Mouse (Mus musculus) stomach, embryonic 15.5 days (tissue): Measurements from ENCODE around the gene Dclre1a. TPM values are rescaled to one million over a fixed set of nuclear protein-coding genes. Genes with fewer than 3 reads are reported as not detected.
"Not testable (repeated sequence)": the region's sequence is repeated elsewhere in the genome, so short reads cannot be mapped to it uniquely, and the experiment has no call there.

ENCODE experiments used
- ATAC-seq: fragments of 200-750 bp; cut with Nextera tagmentation; 2 replicates; pipeline ENCODE4 v1.8.0; 2017; ENCODE audit warnings: low read depth, moderate number of reproducible peaks, moderate TSS enrichment; ENCODE audit not compliant: insufficient read depth, low FRiP score
- H3K27ac ChIP-seq: fragments of 300-500 bp; sonication (generic); 2 replicates; pipeline ENCODE4 v1.5.1; 2015; ENCODE audit warnings: mild to moderate bottlenecking, inconsistent platforms
- H3K27me3 ChIP-seq: fragments of 300-500 bp; sonication (generic); replicated peaks from 2 replicates; pipeline ENCODE4 v1.6.1; 2015; ENCODE audit warnings: inconsistent platforms
- H3K36me3 ChIP-seq: fragments of 300-500 bp; sonication (generic); 2 replicates; pipeline ENCODE4 v1.6.1; 2015; ENCODE audit warnings: inconsistent platforms
- H3K4me1 ChIP-seq: fragments of 300-500 bp; sonication (generic); 2 replicates; pipeline ENCODE4 v1.6.1; 2015; ENCODE audit warnings: inconsistent platforms
- H3K4me2 ChIP-seq: fragments of 300-500 bp; sonication (generic); 2 replicates; pipeline ENCODE4 v1.6.1; 2015; ENCODE audit warnings: mild to moderate bottlenecking, inconsistent platforms
- H3K4me3 ChIP-seq: fragments of 300-500 bp; sonication (generic); replicated peaks from 2 replicates; pipeline ENCODE4 v1.5.1; 2015; ENCODE audit warnings: inconsistent platforms
- H3K9ac ChIP-seq: fragments of 300-500 bp; sonication (generic); 2 replicates; pipeline ENCODE4 v1.6.1; 2015; ENCODE audit warnings: inconsistent platforms
- H3K9me3 ChIP-seq: fragments of 300-500 bp; sonication (generic); 2 replicates; pipeline ENCODE4 v1.6.1; 2016; ENCODE audit warnings: inconsistent platforms
- WGBS: fragments of 180-500 bp; shearing (Covaris S2); methylation state at CpG from one replicate; pipeline ENCODE4 v1.1.7; 2015; 5-methylcytosine and 5-hydroxymethylcytosine counted together
- polyA plus RNA-seq: library from polyadenylated mRNA; unstranded; fragments of >200 nt; fragmentation: Nextera tagmentation; extraction: Ambion mirVana; gene quantifications from 2 replicates; pipeline ENCODE4 v1.2.1, GENCODE M21; 2015

Dclre1a gene
- polyA plus RNA-seq, 1 experiment from 2014 or later = 25.7 TPM

- peak within 1 kb of the TSS; percentile 96 for H3K9ac ChIP-seq
- ATAC-seq = peak; percentile 92
- WGBS = under 1% methylated on average over 67 of the region's 69 CpGs
- H3K4me3 ChIP-seq = peak within 1 kb of the TSS; percentile 94
- H3K36me3 ChIP-seq = peaks cover 17% of the 10 kb centered on the region
- peaks cover 12% of the 10 kb centered on the region for H3K4me1 ChIP-seq
- peak within 1 kb of the TSS; percentile 89 for H3K4me2 ChIP-seq
- H3K27me3 ChIP-seq = no peaks in the 10 kb centered on the region
- no peaks in the 10 kb centered on the region for H3K9me3 ChIP-seq
- peak within 1 kb of the TSS; percentile 98 for H3K27ac ChIP-seq
These were observed 409 bp upstream of the Dclre1a start, which contains the start of gene Nhlrc2 for GRCm38 (mm10) chr19:56548230-56549032. Gene Nhlrc2, plus strand, starts transcription at chr19:56548261.

DNA sequence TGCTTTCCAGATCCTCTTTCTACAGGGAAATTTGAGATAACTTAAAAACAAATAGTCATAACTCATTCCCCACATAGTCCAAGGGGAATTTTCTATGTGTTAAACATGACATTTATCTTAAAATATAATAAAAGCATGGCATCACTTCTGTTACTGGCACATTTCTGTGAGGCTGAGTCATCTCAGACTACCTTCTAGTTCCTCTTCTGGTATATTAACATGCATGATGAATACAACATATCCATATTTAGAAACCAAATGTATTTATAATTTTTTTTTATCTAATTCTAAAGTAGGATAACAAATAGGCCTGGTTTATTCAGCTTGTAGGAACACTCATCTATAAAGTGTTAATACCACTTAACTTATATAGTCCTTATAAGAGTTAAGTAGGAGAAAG lies 2.0 kb downstream of the Dclre1a start:
- H3K4me2 ChIP-seq = no peak overlapping the region
- H3K27me3 ChIP-seq = no peaks in the 10 kb centered on the region
- peaks cover 12% of the 10 kb centered on the region for H3K4me1 ChIP-seq
- peaks cover 5% of the 10 kb centered on the region for H3K36me3 ChIP-seq
- no peaks in the 10 kb centered on the region for H3K9me3 ChIP-seq
- no peak overlapping the region for H3K4me3 ChIP-seq
- H3K9ac ChIP-seq = no peak overlapping the region
- no peak for ATAC-seq
- no peak overlapping the region for H3K27ac ChIP-seq

GRCm38 (mm10) chr19:56544681-56545388 lies 3.2 kb downstream of the Dclre1a start:
- no peak for ATAC-seq
- H3K27me3 ChIP-seq = no peaks in the 10 kb centered on the region
- H3K36me3 ChIP-seq = peaks cover 5% of the 10 kb centered on the region
- H3K9me3 ChIP-seq = no peaks in the 10 kb centered on the region
- H3K9ac ChIP-seq = no peak overlapping the region
- peak overlapping the region; percentile 44 for H3K27ac ChIP-seq
- no peak overlapping the region for H3K4me2 ChIP-seq
- H3K4me3 ChIP-seq = no peak overlapping the region
- H3K4me1 ChIP-seq = peaks cover 8% of the 10 kb centered on the region
- WGBS = 74% methylated on average over 13 of the region's 13 CpGs

DNA sequence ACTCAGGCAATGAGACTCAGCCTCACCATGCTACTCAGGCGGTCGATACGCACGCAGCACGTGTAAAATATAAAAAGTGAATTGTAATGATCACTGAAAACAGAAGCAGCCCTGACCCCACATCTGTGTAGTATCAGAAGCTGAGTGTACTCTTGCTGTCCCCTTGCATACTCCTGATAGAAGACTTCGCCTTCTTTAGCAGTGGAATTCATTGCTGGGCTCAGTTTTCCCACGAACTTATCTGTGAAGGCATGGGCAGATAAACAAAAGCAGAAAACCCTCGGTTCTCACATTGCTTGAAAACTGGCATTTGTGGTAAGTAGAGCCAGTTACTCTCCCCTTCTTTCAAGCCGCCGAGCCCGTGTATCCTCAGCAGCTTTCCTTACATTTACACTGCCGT lies 4.7 kb downstream of the Dclre1a start:
- peaks cover 5% of the 10 kb centered on the region for H3K36me3 ChIP-seq
- no peak overlapping the region for H3K9ac ChIP-seq
- ATAC-seq = no peak
- no peaks in the 10 kb centered on the region for H3K9me3 ChIP-seq
- H3K4me1 ChIP-seq = peaks cover 8% of the 10 kb centered on the region
- WGBS = 83% methylated on average over 12 of the region's 12 CpGs
- H3K27ac ChIP-seq = no peak overlapping the region
- no peak overlapping the region for H3K4me2 ChIP-seq
- H3K4me3 ChIP-seq = no peak overlapping the region
- H3K27me3 ChIP-seq = no peaks in the 10 kb centered on the region

GRCm38 (mm10) chr19:56535765-56536164 lies 12.3 kb downstream of the Dclre1a start:
- no peak overlapping the region for H3K4me3 ChIP-seq
- no peak for ATAC-seq
- no peaks in the 10 kb centered on the region for H3K27me3 ChIP-seq
- peaks cover 12% of the 10 kb centered on the region; the same call in 1 of the 2 replicates for H3K36me3 ChIP-seq
- WGBS = 75% methylated on average over 9 of the region's 9 CpGs
- no peak overlapping the region for H3K9ac ChIP-seq
- no peak overlapping the region for H3K4me2 ChIP-seq
- H3K9me3 ChIP-seq = no peaks in the 10 kb centered on the region
- 0 out of 2 replicates have a peak, but pooled peaks cover 10% of the 10 kb centered on the region for H3K4me1 ChIP-seq
- H3K27ac ChIP-seq = no peak overlapping the region

DNA sequence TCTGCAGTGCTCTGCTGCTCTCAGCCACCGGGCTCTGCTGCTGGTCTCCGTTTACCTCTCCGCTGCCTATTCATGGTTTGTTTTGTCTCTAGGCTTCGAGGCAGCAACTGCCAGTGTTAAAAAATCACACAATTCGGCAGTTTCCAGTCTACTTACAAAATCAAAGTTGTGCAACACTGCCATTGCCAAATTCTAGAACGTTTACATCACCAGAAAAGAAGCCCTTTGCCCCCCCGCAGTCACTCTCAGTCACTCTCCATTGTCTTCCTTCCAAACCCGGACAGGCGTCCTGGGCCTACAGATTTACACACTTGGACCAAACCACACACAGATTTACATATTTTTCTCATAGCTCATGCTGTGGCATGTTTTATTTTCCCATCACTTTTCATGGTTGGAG lies 13.0 kb downstream of the Dclre1a start:
- 58% methylated on average over 9 of the region's 9 CpGs for WGBS

GRCm38 (mm10) chr19:56534337-56534736 lies 13.7 kb downstream of the Dclre1a start:
- Histone ChIP-seq H3K9me3 (no peaks in the 10 kb centered on the region), H3K4me3 (no peak overlapping the region), H3K9ac (no peak overlapping the region), H3K4me2 (no peak overlapping the region), H3K36me3 (peaks cover 12% of the 10 kb centered on the region; the same call in 1 of the 2 replicates), H3K27me3 (no peaks in the 10 kb centered on the region), H3K27ac (peak overlapping the region; percentile 73; the same call in 1 of the 2 replicates), H3K4me1 (0 out of 2 replicates have a peak, but pooled peaks cover 10% of the 10 kb centered on the region)
- 77% methylated on average over 3 of the region's 3 CpGs for WGBS
- ATAC-seq = no peak

More for the DNA sequence above, 13.0 kb downstream of the Dclre1a start:
- peaks cover 12% of the 10 kb centered on the region; the same call in 1 of the 2 replicates for H3K36me3 ChIP-seq
- no peak overlapping the region for H3K9ac ChIP-seq
- no peaks in the 10 kb centered on the region for H3K9me3 ChIP-seq
- H3K4me1 ChIP-seq = 0 out of 2 replicates have a peak, but pooled peaks cover 10% of the 10 kb centered on the region
- H3K27me3 ChIP-seq = no peaks in the 10 kb centered on the region
- H3K27ac ChIP-seq = peak overlapping the region; percentile 73
- H3K4me3 ChIP-seq = no peak overlapping the region
- H3K4me2 ChIP-seq = no peak overlapping the region
- no peak for ATAC-seq

DNA sequence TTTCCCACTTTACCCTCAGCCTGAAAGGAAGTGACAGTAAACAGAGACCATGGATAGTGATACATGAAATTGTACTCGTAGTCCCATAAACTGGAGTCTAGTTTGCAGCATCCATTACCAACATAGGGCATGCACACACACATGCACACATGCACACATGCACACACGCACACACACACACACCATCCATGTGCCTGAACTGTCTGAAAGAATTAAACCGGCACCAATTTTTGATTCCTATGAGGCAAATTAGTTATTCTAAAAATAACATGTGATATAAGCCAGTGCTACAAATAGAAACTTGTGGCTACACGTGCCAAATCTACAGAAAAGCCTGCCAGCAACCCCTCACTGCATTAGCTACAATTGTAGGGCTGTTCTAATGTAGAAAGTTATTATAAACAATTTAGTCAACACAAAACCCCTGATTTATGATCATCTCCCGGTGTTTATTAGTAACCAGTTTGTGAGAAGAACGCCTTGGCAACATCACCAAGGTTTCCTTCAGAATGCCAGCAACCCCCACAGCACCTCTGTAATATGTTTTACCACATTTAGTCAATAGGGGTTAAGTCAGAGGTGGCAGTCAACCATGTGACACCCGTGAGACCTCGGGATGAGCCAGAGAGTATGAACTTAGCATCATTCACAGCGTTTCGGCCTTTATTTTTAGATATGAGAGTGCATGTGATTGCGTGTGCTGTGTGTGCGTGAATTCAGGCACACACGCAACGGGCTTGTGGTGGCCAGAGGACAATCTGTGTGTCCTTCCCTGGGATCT lies 14.5 kb downstream of the Dclre1a start:
- H3K36me3 ChIP-seq = peaks cover 12% of the 10 kb centered on the region; the same call in 1 of the 2 replicates
- H3K4me1 ChIP-seq = 0 out of 2 replicates have a peak, but pooled peaks cover 10% of the 10 kb centered on the region
- H3K27me3 ChIP-seq = no peaks in the 10 kb centered on the region
- peak; percentile 64; the same call in 1 of the 2 replicates for ATAC-seq
- no peak overlapping the region for H3K4me2 ChIP-seq
- WGBS = 63% methylated on average over 14 of the region's 14 CpGs
- peak overlapping the region; percentile 58 for H3K27ac ChIP-seq
- no peaks in the 10 kb centered on the region for H3K9me3 ChIP-seq
- H3K9ac ChIP-seq = no peak overlapping the region
- no peak overlapping the region for H3K4me3 ChIP-seq

GRCm38 (mm10) chr19:56531251-56531650 lies 16.8 kb downstream of the Dclre1a start:
- 79% methylated on average over 12 of the region's 12 CpGs for WGBS
- Histone ChIP-seq H3K9ac (no peak overlapping the region), H3K9me3 (no peaks in the 10 kb centered on the region), H3K4me2 (no peak overlapping the region), H3K4me3 (no peak overlapping the region), H3K27me3 (no peaks in the 10 kb centered on the region), H3K36me3 (peaks cover 12% of the 10 kb centered on the region; the same call in 1 of the 2 replicates), H3K4me1 (0 out of 2 replicates have a peak, but pooled peaks cover 10% of the 10 kb centered on the region), H3K27ac (no peak overlapping the region)
- no peak for ATAC-seq

- not testable (repeated sequence) for ATAC-seq, H3K27ac ChIP-seq, H3K4me3 ChIP-seq, H3K4me2 ChIP-seq, H3K9me3 ChIP-seq, H3K9ac ChIP-seq, H3K27me3 ChIP-seq, H3K36me3 ChIP-seq
- H3K4me1 ChIP-seq = 0 out of 2 replicates have a peak, but pooled peaks cover 10% of the 10 kb centered on the region
- WGBS = no CpG with 5 or more reads among the region's 11 CpGs
These were observed 17.5 kb downstream of the Dclre1a start for GRCm38 (mm10) chr19:56530529-56530928.

- not testable (repeated sequence) for H3K9ac ChIP-seq, H3K36me3 ChIP-seq, H3K4me2 ChIP-seq, H3K4me3 ChIP-seq, H3K4me1 ChIP-seq, H3K27me3 ChIP-seq, H3K9me3 ChIP-seq, H3K27ac ChIP-seq, ATAC-seq
- WGBS = no CpG with 5 or more reads among the region's 7 CpGs
These were observed 28.6 kb downstream of the Dclre1a start for GRCm38 (mm10) chr19:56519408-56519807.
